Mouse (Mus musculus): ENCODE measurements around the gene Pkib. TPM values are rescaled to one million over a fixed set of nuclear protein-coding genes. Genes with fewer than 3 reads are reported as not detected.

Pkib gene
- polyA plus RNA-seq, 1 experiment from 2014 or later: 1.2 TPM

GRCm38 (mm10) chr10:57636970-57637369 is 5.2 kb downstream of the Pkib start:
- ATAC-seq (replicated peaks; ENCODE audit: low FRiP score): no peak
- no peak for DNase-seq (ENCODE audit: low spot score)
- WGBS: 21% methylated on average over 4 of the region's 4 CpGs
- Histone ChIP-seq H3K9me3 (ENCODE audit: control insufficient read depth, low read length) (no peaks in the 10 kb centered on the region), H3K9ac (ENCODE audit: low read depth, low read length) (no peak overlapping the region), H3K4me1 (replicated peaks; ENCODE audit: control insufficient read depth, insufficient read depth, low read length) (no peaks in the 10 kb centered on the region; the same call in 1 of the 2 replicates), H3K36me3 (ENCODE audit: control insufficient read depth, insufficient read depth, low read length) (no peaks in the 10 kb centered on the region), H3K27ac (ENCODE audit: low read depth, low read length) (no peak overlapping the region), H3K4me2 (no peak overlapping the region), H3K4me3 (ENCODE audit: low read depth, low read length) (no peak overlapping the region), H3K27me3 (replicated peaks; ENCODE audit: control insufficient read depth, insufficient read depth, low read length) (peaks cover 10% of the 10 kb centered on the region)

GRCm38 (mm10) chr10:57638250-57638649 is 6.5 kb downstream of the Pkib start:
- no peaks in the 10 kb centered on the region for H3K4me1 ChIP-seq (replicated peaks; ENCODE audit: control insufficient read depth, insufficient read depth, low read length)
- no peaks in the 10 kb centered on the region for H3K36me3 ChIP-seq (ENCODE audit: control insufficient read depth, insufficient read depth, low read length)
- no peak for ATAC-seq (replicated peaks; ENCODE audit: low FRiP score)
- 67% methylated on average over 4 of the region's 4 CpGs for WGBS
- no peaks in the 10 kb centered on the region for H3K9me3 ChIP-seq (ENCODE audit: control insufficient read depth, low read length)
- no peak overlapping the region for H3K9ac ChIP-seq (ENCODE audit: low read depth, low read length)
- H3K4me2 ChIP-seq: no peak overlapping the region
- H3K27me3 ChIP-seq (replicated peaks; ENCODE audit: control insufficient read depth, insufficient read depth, low read length): no peaks in the 10 kb centered on the region
- no peak overlapping the region for H3K4me3 ChIP-seq (ENCODE audit: low read depth, low read length)
- no peak overlapping the region for H3K27ac ChIP-seq (ENCODE audit: low read depth, low read length)
- no peak for DNase-seq (ENCODE audit: low spot score)

- ATAC-seq (replicated peaks; ENCODE audit: low FRiP score): no peak
- H3K4me3 ChIP-seq (ENCODE audit: low read depth, low read length): no peak overlapping the region
- H3K9ac ChIP-seq (ENCODE audit: low read depth, low read length): no peak overlapping the region
- DNase-seq (ENCODE audit: low spot score): no peak
- H3K4me2 ChIP-seq: no peak overlapping the region
- H3K9me3 ChIP-seq (ENCODE audit: control insufficient read depth, low read length): no peaks in the 10 kb centered on the region
- no peaks in the 10 kb centered on the region for H3K27me3 ChIP-seq (replicated peaks; ENCODE audit: control insufficient read depth, insufficient read depth, low read length)
- H3K4me1 ChIP-seq (replicated peaks; ENCODE audit: control insufficient read depth, insufficient read depth, low read length): no peaks in the 10 kb centered on the region
- WGBS: 70% methylated on average over 3 of the region's 3 CpGs
- H3K27ac ChIP-seq (ENCODE audit: low read depth, low read length): no peak overlapping the region
- H3K36me3 ChIP-seq (ENCODE audit: control insufficient read depth, insufficient read depth, low read length): no peaks in the 10 kb centered on the region
These were observed 7.8 kb downstream of the Pkib start for GRCm38 (mm10) chr10:57639540-57639939.

GRCm38 (mm10) chr10:57653297-57653696 is 21.5 kb downstream of the Pkib start:
- ATAC-seq (replicated peaks; ENCODE audit: low FRiP score) (no peak), DNase-seq (ENCODE audit: low spot score) (no peak)
- Histone ChIP-seq H3K27me3 (replicated peaks; ENCODE audit: control insufficient read depth, insufficient read depth, low read length) (no peaks in the 10 kb centered on the region), H3K9ac (ENCODE audit: low read depth, low read length) (no peak overlapping the region), H3K27ac (ENCODE audit: low read depth, low read length) (no peak overlapping the region), H3K9me3 (ENCODE audit: control insufficient read depth, low read length) (no peaks in the 10 kb centered on the region), H3K4me1 (replicated peaks; ENCODE audit: control insufficient read depth, insufficient read depth, low read length) (no peaks in the 10 kb centered on the region), H3K4me2 (no peak overlapping the region), H3K36me3 (ENCODE audit: control insufficient read depth, insufficient read depth, low read length) (no peaks in the 10 kb centered on the region), H3K4me3 (ENCODE audit: low read depth, low read length) (no peak overlapping the region)
- WGBS: 69% methylated on average over 1 of the region's 1 CpGs

GRCm38 (mm10) chr10:57660505-57660904 is 28.7 kb downstream of the Pkib start:
- Histone ChIP-seq H3K36me3 (ENCODE audit: control insufficient read depth, insufficient read depth, low read length) (no peaks in the 10 kb centered on the region), H3K4me3 (ENCODE audit: low read depth, low read length) (no peak overlapping the region), H3K27me3 (replicated peaks; ENCODE audit: control insufficient read depth, insufficient read depth, low read length) (no peaks in the 10 kb centered on the region), H3K9me3 (ENCODE audit: control insufficient read depth, low read length) (no peaks in the 10 kb centered on the region), H3K4me1 (replicated peaks; ENCODE audit: control insufficient read depth, insufficient read depth, low read length) (no peaks in the 10 kb centered on the region), H3K4me2 (no peak overlapping the region), H3K27ac (ENCODE audit: low read depth, low read length) (no peak overlapping the region), H3K9ac (ENCODE audit: low read depth, low read length) (no peak overlapping the region)
- ATAC-seq (replicated peaks; ENCODE audit: low FRiP score): no peak
- DNase-seq (ENCODE audit: low spot score): no peak
- WGBS: 78% methylated on average over 3 of the region's 3 CpGs

- H3K4me3 ChIP-seq (ENCODE audit: low read depth, low read length): no peak overlapping the region
- DNase-seq (ENCODE audit: low spot score) (no peak), ATAC-seq (replicated peaks; ENCODE audit: low FRiP score) (no peak)
- H3K27me3 ChIP-seq (replicated peaks; ENCODE audit: control insufficient read depth, insufficient read depth, low read length): no peaks in the 10 kb centered on the region
- no peak overlapping the region for H3K9ac ChIP-seq (ENCODE audit: low read depth, low read length)
- no peaks in the 10 kb centered on the region for H3K4me1 ChIP-seq (replicated peaks; ENCODE audit: control insufficient read depth, insufficient read depth, low read length)
- H3K4me2 ChIP-seq: no peak overlapping the region
- no peak overlapping the region for H3K27ac ChIP-seq (ENCODE audit: low read depth, low read length)
- no peaks in the 10 kb centered on the region for H3K9me3 ChIP-seq (ENCODE audit: control insufficient read depth, low read length)
- WGBS: 57% methylated on average over 1 of the region's 1 CpGs
- H3K36me3 ChIP-seq (ENCODE audit: control insufficient read depth, insufficient read depth, low read length): no peaks in the 10 kb centered on the region
These were observed 32.0 kb downstream of the Pkib start for GRCm38 (mm10) chr10:57663758-57664157.

- DNase-seq (ENCODE audit: low spot score) (no peak), ATAC-seq (replicated peaks; ENCODE audit: low FRiP score) (no peak)
- H3K4me1 ChIP-seq (replicated peaks; ENCODE audit: control insufficient read depth, insufficient read depth, low read length): no peaks in the 10 kb centered on the region
- H3K27ac ChIP-seq (ENCODE audit: low read depth, low read length): no peak overlapping the region
- 87% methylated on average over 2 of the region's 2 CpGs for WGBS
- no peaks in the 10 kb centered on the region for H3K9me3 ChIP-seq (ENCODE audit: control insufficient read depth, low read length)
- no peaks in the 10 kb centered on the region for H3K27me3 ChIP-seq (replicated peaks; ENCODE audit: control insufficient read depth, insufficient read depth, low read length)
- H3K36me3 ChIP-seq (ENCODE audit: control insufficient read depth, insufficient read depth, low read length): no peaks in the 10 kb centered on the region
- no peak overlapping the region for H3K4me2 ChIP-seq
- no peak overlapping the region for H3K9ac ChIP-seq (ENCODE audit: low read depth, low read length)
- no peak overlapping the region for H3K4me3 ChIP-seq (ENCODE audit: low read depth, low read length)
These were observed 32.5 kb downstream of the Pkib start for GRCm38 (mm10) chr10:57664253-57664652.

- ATAC-seq (replicated peaks; ENCODE audit: low FRiP score) (no peak), DNase-seq (ENCODE audit: low spot score) (no peak)
- H3K9me3 ChIP-seq (ENCODE audit: control insufficient read depth, low read length): no peaks in the 10 kb centered on the region
- H3K4me3 ChIP-seq (ENCODE audit: low read depth, low read length): no peak overlapping the region
- H3K4me1 ChIP-seq (replicated peaks; ENCODE audit: control insufficient read depth, insufficient read depth, low read length): no peaks in the 10 kb centered on the region
- no peak overlapping the region for H3K4me2 ChIP-seq
- H3K27me3 ChIP-seq (replicated peaks; ENCODE audit: control insufficient read depth, insufficient read depth, low read length): no peaks in the 10 kb centered on the region
- no peak overlapping the region for H3K27ac ChIP-seq (ENCODE audit: low read depth, low read length)
- no peaks in the 10 kb centered on the region for H3K36me3 ChIP-seq (ENCODE audit: control insufficient read depth, insufficient read depth, low read length)
- H3K9ac ChIP-seq (ENCODE audit: low read depth, low read length): no peak overlapping the region
These were observed 44.0 kb downstream of the Pkib start for GRCm38 (mm10) chr10:57675740-57676139.

GRCm38 (mm10) chr10:57687999-57688398 is 56.2 kb downstream of the Pkib start:
- Histone ChIP-seq H3K27me3 (replicated peaks; ENCODE audit: control insufficient read depth, insufficient read depth, low read length) (no peaks in the 10 kb centered on the region), H3K9me3 (ENCODE audit: control insufficient read depth, low read length) (no peaks in the 10 kb centered on the region), H3K4me3 (ENCODE audit: low read depth, low read length) (no peak overlapping the region), H3K27ac (ENCODE audit: low read depth, low read length) (no peak overlapping the region), H3K9ac (ENCODE audit: low read depth, low read length) (no peak overlapping the region), H3K36me3 (ENCODE audit: control insufficient read depth, insufficient read depth, low read length) (no peaks in the 10 kb centered on the region), H3K4me2 (no peak overlapping the region), H3K4me1 (replicated peaks; ENCODE audit: control insufficient read depth, insufficient read depth, low read length) (no peaks in the 10 kb centered on the region)
- 71% methylated on average over 3 of the region's 3 CpGs for WGBS
- ATAC-seq (replicated peaks; ENCODE audit: low FRiP score) (no peak), DNase-seq (ENCODE audit: low spot score) (no peak)
